Mouse (Mus musculus): ENCODE results near the gene Gm11032.
"Not testable (repeated sequence)": the region's sequence is repeated elsewhere in the genome, so short reads cannot be mapped to it uniquely, and the experiment has no call there.

Gm11032 gene

DNA sequence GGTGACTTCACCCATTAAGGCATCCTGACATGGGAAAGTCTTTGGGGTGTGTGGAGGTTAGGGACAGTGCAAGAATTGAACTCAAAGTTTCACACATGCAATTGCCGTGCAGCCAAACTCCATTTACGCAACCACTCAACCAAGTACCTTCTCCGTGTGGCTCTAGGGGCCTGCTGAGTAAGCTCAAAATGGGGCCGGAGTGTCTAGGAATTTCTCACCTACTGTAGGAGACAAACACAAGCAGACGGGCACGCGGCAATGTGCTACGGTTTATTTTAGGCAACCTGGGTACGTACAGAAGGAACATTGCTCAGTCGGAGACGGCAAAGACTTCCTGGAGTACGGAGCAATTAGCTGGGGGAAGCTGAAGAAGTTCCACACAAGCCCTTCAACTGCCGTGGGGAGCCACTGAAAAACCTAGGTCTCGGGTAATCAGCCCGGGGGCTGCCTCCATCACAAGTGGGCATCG, at the start of gene Gm11032:
Gene Gm11032 (plus strand): TSS at position 51 of the 469 bp plus-strand sequence.
- DNase-seq (ENCODE audit: low read depth), result no peak

DNA sequence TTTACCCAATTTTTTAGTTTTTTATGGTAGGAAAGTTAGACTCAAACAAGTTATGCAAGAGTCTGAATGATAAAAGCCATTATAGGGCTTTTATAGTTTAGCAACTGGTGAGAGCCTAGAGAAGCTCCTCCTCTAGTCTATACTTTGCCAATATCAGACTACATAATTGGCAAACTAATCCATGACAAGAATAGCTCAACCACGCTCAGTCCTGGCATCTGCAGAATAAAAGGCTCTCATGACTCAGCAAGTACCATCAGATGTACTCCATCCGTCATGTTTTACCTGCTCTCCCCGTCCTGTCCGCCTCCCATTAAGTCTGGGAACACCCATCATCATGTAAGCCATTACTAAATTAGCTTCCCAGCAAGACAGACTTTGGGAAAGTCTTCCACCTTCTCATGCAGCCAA, 48.4 kb upstream of the Gm11032 start:
- DNase-seq (ENCODE audit: low read depth), result peak; percentile 25

DNA sequence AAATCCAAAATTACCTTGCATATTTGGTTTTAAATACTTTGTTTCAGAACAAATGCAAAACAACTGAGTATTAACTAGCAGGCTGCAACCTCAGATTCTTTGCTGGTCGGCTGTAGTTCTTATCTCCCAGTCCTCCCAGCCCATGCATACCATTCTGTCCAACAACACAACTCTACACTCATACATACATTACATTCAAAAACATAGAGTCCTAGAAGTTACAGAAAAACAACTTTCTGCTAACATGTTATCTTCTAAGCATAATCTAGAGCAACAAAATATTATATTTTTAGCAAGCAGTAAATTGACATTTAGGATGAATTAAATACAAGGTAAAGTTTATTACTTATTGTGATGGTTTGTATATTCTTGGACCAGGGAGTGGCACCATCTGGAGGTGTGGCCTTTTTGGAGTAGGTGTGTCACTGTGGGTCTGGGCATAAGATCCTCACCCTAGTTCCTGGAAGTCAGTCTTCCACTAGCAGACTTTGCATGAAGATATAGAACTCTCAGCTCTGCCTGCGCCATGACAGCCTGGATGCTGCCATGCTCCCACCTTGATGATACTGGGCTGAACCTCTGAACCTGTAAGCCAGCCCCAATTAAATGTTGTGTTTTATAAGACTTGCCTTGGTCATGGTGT, 43.7 kb upstream of the Gm11032 start:
- DNase-seq (ENCODE audit: low read depth), result not testable (repeated sequence)

DNA sequence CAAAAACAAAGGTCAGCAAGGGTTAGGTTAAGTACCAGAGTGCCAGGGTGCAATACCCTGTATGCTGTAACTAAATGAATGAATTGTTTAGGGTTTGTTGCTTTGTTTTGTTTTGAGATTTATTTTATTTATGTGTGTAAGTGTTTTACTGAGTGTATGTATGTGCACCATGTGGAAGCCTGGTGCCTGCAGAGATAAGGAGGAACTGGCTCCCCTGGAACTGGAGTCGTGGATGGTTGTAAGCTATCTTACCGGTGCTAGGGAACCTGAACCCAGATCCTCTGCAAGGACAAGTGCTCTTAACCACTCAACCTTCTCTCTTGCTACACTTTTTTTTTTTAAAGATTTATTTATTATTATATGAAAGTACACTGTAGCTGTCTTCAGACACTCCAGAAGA, 42.8 kb upstream of the Gm11032 start:
- DNase-seq (ENCODE audit: low read depth), result no peak

DNA sequence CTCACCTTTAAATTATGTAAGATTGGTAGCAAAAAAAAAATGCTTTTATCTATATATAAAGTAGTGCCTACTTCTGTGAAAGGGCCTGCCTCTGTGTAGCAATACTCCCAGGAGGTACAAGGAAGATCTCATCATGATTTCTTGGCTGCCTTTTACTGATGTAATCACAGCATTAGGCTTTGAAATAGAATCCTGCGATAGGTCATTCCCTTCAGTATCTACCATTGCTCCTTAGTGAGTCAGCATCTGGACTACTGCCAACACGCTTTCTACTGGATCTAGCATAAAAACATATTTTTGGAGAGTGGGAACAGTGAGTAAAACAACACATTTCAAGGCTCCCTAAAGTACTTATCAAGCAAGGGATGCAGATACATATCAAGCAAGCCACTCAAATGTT, 41.2 kb upstream of the Gm11032 start:
- peak; percentile 97 for DNase-seq (ENCODE audit: low read depth)

DNA sequence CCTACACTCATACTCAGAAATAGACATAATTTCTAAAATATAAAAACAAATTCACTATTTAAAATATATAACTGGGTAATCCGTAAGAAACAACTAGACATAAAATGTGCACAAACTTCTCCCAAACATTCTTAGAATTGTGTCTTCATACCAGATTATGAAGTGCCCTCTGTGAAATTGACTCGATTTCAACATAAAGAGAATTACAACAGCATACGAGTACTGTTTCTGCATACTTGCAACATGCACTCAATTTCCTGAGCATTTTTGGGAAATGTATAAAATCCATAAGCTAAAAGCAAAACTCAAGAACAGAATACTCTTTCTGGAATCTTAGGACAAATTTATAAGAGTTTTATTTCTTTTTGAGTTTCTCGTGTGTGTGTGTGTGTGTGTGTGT, 28.1 kb upstream of the Gm11032 start:
- no peak for DNase-seq (ENCODE audit: low read depth)

DNA sequence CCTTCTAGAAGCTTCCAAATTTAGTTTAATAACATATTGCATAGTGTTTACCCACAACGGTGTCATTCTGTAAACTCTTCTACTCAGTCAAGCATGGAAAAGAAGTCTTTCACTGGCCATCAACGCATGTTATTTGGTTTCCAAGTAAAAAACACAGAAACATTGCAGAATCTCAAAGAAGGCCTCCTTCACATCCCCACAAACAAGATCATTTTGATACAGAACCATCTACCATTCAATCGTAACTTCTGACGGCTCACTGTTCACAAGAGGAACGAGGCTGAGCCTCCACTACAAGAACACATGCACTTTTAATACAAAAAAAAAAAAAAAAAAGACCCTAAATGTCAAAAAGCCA, 26.4 kb upstream of the Gm11032 start:
- DNase-seq (ENCODE audit: low read depth), result no peak

DNA sequence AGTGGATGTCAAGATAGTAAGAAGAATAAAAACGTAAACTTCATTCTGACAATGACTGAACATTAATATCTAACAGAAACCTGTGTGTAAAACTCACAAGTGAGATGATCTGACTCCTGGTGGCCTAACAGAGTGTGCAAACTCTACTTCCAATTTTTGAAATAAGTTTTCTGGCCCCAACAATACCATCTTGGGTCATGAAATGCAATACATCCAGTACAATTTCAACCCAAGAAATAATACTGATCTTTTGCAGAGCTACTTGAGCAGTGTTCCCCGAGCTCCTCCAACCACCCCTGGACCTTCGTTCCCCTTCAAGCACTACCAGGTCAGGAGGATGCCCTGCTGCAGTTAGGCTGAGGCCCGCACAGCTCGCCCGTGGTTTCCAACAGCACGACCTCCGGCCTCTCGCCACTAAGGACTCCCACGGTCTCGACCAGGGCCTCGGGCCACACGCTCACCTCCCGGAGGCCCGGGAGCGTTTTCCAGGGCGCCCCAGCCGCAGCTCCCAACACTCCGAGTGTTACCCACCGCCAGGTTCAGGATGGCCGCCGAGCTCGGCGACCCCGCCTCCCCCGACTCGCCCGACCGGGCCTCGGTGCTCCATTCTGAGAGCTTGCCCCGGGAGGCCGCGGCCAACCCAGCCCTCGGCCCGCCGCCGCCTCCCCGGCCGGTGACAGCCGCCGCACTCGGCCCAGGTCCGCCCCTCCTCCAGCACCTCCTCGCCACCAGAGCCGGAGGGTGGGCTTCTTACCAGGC, 25.8 kb upstream of the Gm11032 start:
- no peak for DNase-seq (ENCODE audit: low read depth)

DNA sequence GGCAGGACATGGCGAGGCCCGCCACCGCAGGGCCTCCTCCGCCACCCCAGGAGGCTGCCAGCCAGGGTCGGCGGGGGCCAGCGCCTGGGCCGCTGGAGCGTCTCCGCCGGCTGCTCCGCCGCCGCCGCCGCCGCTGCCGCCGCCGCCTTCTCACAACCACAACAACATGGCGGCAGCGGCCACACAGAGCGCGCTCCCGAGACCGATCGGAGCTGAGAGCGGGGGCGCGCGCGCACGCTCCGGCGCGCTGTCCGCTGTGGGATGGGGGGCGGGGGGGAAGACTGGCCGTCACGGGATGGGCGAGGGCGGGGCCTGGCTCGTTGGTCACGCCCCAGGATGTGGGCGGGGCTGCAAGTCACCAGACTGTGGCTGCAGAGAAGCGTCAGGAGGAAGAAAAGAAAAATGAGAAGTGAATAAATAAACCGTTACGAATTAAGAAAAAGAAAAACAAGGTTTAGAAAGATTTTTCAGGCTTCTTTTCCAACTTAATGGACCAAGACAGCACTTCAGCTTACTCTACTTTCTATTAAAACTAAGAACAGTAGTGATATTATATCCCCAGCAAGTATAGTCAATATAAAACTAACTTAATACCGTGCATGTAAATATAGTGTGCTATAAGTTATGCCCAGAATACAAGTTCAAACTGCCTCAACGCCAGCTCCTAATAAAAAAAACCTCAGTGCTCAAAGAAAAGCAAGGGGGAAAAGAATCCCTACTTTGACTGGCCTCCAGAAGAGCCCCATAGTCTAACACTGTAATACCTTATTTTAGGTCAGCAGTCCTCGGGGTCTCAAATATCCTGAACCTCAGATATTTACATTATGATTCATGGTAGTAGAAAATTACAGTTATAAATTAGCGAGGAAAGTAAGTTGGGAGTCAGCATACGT, 25.0 kb upstream of the Gm11032 start, which contains the start of gene Mtmr3:
Gene Mtmr3 (minus strand): TSS at position 256 of the 893 bp plus-strand sequence.
- peak; percentile 99 for DNase-seq (ENCODE audit: low read depth)

DNA sequence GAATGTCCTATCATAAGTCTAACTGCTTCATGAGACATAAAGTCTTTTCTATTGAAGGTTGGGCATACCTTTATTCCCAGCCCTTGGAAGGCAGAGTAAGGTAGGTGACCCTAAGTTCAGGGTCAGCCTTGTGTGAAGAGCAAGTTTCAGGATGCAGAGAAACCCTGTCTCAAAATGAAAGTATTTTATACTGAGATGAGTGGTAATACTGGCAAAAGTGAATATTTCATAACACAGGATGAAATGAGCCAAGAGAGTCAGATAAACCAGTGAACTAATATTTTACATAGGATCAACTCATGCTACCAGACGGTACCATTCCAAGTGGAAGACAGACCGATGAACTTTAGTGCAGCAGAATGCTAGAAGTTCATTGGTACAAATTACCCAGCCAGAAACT, 21.5 kb upstream of the Gm11032 start:
- no peak for DNase-seq (ENCODE audit: low read depth)

DNA sequence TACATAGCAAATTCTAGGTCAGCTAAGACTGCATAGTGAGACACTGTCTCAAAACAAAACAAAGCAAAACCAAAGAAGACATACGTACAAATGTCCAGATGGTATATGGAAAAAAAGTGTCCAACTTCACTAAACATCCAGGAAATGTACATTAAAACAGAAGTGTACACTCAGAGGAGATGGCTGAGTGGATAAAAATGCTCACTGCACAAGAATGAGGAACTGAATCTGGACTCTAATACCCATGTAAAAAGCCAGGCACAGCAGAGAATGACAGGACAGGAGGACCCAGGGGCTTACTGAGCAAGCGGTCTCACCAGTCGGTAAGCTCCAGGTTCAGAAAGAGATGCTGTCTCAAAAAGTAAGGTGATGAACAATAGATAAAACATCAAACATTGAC, 20.0 kb upstream of the Gm11032 start:
- DNase-seq (ENCODE audit: low read depth), result no peak

DNA sequence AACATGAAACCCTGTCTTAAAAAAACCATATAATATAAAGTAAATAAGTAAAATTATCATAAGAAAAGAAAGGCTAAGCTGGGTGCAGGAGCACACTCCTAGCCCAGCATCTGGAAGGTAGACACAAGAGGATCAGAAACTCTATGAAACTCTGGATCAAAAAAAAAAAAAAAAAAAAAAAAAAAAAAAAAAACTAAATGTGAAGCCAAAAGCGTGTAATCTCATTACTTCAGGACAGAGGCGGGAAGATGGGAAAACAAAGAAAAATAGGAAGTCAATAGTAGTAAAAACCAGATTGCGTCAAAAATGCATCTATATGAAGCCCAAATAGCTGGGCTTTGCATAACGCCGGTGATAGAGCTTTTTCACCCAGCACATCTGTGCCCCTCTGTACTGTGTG, 18.0 kb upstream of the Gm11032 start:
- no peak for DNase-seq (ENCODE audit: low read depth)

DNA sequence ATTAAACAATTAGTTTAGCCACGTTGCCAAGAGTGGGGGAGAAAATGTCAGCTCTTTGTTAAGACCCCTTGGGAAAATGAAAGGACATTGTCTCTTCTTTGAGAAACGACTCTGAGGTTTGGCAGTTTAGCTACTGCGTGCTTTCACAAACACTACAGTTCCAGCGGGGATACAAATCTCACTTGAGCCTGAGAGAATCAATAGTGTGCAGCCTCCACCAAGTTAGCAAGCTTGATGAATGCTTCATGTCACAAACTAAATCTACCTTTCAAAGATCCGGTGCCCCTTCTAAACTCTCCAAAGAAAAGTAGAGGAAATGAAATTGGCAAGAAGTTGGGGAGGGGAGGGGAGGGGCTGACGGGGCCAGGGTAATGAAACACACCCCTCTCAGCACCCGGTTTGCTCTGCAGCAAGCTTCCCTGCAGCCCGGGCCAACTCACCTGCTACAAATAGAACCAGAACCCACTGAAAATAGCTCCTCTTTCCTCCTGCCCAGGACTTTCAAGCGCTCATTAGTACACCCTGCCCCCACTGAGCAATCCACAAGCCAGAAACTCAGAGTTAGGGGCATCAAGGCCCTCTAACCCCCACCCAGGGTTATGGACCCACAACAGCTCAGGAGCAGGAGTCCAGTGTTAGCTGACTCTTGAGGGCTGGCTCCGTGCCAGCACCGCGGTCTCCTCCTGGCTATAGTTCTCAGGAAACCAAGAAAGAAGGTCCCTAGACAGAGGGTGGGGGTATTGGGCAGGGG, 17.0 kb upstream of the Gm11032 start:
- DNase-seq (ENCODE audit: low read depth), result peak; percentile 37

DNA sequence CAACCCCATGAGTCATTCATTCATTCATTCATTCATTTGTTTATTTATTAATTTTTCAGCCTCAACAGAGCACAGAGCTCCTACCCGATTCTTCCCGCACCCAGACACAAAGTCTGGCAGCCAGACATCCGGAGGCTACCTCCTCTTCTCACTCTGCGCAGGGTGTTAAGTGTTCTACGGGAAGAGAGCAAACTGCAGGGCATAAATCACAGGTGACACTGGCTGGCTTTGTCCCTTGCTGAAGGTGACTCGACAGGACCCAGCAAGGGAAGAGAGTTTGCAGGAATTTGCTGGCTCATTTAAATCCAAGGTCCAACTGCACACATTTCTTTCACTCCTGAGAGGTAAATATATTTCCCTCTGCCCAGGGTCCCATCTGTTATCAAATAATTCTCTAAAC, 15.4 kb upstream of the Gm11032 start:
- no peak for DNase-seq (ENCODE audit: low read depth)

DNA sequence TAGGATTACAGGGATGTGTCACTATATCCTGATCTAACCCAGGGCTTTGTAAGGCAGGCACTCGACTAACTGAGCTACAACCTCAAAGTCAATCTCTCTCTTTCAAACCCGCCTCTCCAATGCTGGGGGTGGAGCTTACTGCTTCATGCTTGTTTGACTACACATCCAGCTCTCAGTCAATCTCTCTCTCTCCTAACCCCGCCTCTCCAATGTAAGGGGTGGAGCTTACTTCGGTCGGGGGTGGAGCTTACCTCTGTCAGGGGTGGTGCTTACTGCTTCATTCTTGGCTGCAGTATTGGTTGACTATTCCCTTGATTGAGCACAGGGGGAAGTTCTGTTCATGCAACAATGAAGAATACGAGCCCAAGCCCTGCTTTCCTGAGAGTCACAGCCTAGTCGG, 14.5 kb upstream of the Gm11032 start:
- DNase-seq (ENCODE audit: low read depth), result peak; percentile 31

DNA sequence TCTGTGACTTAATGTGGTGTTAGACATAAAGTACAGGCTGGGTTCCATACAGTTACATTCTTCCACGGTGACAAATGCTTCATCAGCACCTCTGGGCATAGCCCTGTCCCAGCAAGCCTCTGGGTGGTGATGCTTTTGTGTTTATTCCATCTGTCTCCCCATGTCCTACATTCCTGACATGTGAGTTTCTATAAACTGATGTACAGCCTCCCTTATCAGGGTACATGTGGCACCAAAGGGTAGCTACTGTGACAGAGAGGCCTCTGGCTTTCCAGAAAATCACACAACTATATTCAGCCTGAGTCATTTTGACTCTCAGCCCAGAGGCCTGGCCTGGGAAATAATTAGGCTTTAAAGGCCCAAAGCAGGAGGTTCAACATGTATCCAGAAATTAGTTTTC, 13.3 kb upstream of the Gm11032 start:
- DNase-seq (ENCODE audit: low read depth), result no peak

DNA sequence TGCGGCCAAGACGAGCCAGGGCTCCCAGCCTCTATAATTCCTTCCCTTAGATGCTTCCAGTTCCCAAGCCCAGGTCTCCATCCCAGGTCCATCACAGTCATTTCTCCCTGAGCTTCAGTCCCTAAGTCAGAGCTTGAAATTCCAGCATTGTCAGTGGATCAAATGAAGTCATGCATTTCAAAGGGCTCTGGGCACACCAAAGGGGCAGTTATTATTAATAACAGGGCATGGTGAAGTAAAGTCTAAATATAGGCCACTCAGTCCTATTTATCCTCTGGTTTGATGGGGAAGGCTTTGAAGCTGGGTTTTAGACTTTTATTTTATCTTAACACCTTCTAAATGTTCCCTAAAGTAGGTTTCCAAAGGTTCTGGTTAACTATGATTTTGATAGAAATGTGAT, 8.0 kb upstream of the Gm11032 start:
- DNase-seq (ENCODE audit: low read depth), result no peak

DNA sequence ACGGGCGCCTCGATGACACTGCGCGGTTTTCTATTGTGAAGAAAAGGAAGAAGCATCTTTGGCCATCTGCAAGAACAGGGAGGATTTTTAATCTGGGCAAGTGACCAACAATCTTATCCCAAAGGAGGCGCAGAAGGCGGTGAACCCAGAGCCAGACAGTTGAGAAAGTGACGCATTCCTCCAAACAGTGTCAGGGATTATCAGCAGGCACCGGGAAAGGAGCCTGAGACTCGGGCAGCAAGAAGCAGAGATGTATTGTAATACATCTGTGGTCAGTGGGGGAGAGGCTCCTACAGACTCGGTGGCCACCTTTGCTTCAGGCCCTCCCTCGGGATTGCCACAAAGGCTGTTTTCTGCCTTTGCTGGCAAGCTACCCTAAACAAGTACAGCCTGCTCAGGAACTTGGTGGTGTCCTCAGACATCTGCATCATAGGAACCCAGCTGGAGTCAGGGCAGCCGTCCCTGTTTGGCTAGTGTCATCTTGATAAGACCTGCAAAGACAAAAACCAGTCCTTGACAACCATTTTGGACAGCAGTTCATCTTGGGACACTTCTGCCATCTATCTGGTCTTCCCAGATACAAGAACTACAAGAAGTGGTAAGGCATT, 738 bp downstream of the Gm11032 start:
- no peak for DNase-seq (ENCODE audit: low read depth)

DNA sequence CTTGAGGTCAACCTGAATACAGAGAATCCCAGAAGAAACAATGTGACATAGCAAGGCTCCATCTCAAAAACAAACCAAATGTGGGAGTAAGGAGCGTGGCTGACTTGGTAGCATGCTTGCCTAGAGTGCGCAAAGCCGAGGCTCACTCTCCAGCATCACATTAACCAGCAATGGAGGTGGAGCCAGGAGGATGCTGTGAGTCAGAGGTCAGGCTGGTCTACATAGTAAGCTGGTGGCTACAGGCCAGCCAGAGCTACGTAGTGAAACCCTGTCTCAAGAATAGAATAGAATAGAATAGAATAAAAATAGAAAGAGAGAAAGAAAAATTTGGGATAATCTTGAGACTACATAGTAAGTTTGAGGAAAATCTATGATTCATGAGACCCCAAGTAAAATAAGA, 2.0 kb downstream of the Gm11032 start:
- peak; percentile 78 for DNase-seq (ENCODE audit: low read depth)

DNA sequence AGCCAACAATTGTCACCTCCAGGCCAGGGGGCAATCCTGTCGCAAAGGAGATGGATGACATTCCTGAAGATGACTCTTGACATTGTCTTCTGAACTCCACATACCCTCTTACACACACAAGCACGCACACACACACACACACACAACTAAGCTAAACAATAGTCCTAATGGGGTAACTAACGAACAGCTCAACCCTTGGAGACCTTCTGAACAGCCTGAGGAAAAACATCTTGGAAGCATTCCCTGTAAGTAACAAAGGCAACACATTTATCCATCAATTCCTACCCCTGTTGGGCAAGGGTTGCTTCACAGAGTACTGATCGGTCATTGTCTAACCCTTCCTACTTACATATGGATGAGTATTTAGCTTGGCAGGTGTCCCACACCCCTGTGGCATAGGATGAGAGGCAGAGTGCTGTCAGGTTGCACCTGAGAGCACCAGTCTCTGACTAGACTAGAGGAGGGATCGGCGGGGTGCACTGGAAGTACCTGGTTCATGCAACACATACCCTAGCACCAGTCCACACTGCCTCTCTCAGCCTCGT, 2.6 kb downstream of the Gm11032 start:
- DNase-seq (ENCODE audit: low read depth), result peak; percentile 28

DNA sequence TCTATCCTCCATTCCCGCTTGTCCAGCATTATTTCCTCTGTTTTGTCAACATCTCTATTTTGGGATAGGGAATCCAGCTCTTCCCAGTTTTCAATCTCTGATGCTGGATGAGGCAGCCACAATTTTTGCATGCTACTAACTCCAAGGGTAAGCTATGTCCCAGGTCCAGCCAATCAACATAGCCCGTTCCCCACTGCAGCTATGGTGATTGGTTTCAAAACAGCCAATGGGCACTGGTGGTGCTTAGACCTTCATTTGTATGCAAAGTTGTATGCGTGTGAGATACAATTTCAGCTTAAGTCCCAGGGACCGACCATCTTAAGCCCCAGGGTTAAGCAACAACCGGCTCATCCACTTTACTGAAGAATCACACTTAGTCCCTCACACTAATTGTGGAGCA, 3.1 kb downstream of the Gm11032 start:
- DNase-seq (ENCODE audit: low read depth), result no peak
